Mouse (Mus musculus) forebrain, postnatal 0 days (tissue): ENCODE data around the gene Abca3. TPM values are rescaled to one million over a fixed set of nuclear protein-coding genes. Genes with fewer than 3 reads are reported as not detected.

Experiments used
- ATAC-seq: fragments of 200-750 bp; cut with Nextera tagmentation; 2 replicates; pipeline ENCODE4 v1.8.0; 2017; ENCODE audit warnings: mild to moderate bottlenecking, moderate library complexity
- DNase-seq: peaks from one replicate; pipeline ENCODE4 v3.0.0-alpha.2; 2015
- H3K27ac ChIP-seq: fragments of 300-500 bp; sonication (generic); 2 replicates; pipeline ENCODE4 v1.5.1; 2014; ENCODE audit warnings: low read depth, mild to moderate bottlenecking, antibody characterized with exemption, low read length, moderate library complexity, mixed read lengths
- H3K27me3 ChIP-seq: fragments of 300-500 bp; sonication (generic); 2 replicates; pipeline ENCODE4 v1.6.1; 2014; ENCODE audit warnings: mild to moderate bottlenecking, low read length, mixed read lengths; ENCODE audit not compliant: insufficient read depth
- H3K36me3 ChIP-seq: fragments of 300-500 bp; sonication (generic); 2 replicates; pipeline ENCODE4 v1.6.1; 2014; ENCODE audit warnings: mild to moderate bottlenecking, moderate library complexity; ENCODE audit not compliant: insufficient read depth
- H3K4me1 ChIP-seq: fragments of 300-500 bp; sonication (generic); 2 replicates; pipeline ENCODE4 v1.6.1; 2014; ENCODE audit warnings: antibody characterized with exemption; ENCODE audit not compliant: insufficient read depth
- H3K4me2 ChIP-seq: fragments of 300-500 bp; sonication (generic); 2 replicates; pipeline ENCODE4 v1.6.1; 2014; ENCODE audit warnings: low read depth, mild to moderate bottlenecking, moderate library complexity
- H3K4me3 ChIP-seq: fragments of 300-500 bp; sonication (generic); 2 replicates; pipeline ENCODE4 v1.5.1; 2014; ENCODE audit warnings: low read depth, low read length, mixed read lengths
- H3K9ac ChIP-seq: fragments of 300-500 bp; sonication (generic); 2 replicates; pipeline ENCODE4 v1.6.1; 2014; ENCODE audit warnings: mild to moderate bottlenecking
- H3K9me3 ChIP-seq: fragments of 300-500 bp; sonication (generic); 2 replicates; pipeline ENCODE4 v1.6.1; 2016; ENCODE audit warnings: low read length
- CTCF ChIP-seq: sonication (generic); IDR thresholded peaks from 2 replicates; pipeline ENCODE4 v1.5.1; 2016; ENCODE audit warnings: antibody characterized with exemption, control low read depth, low read depth
- WGBS: fragments of 180-500 bp; shearing (Covaris S2); extraction: QIAGEN DNeasy Blood & Tissue Kit; methylation state at CpG from one replicate; pipeline ENCODE4 v1.1.7; 2014; 5-methylcytosine and 5-hydroxymethylcytosine counted together
- polyA plus RNA-seq: library from polyadenylated mRNA; unstranded; fragments of >200 nt; fragmentation: Nextera tagmentation; extraction: Ambion mirVana; gene quantifications from 2 replicates; pipeline ENCODE4 v1.2.1, GENCODE M21; 2015
- total RNA-seq: library from RNA; depleted of rRNA; stranded (reverse); fragments of >200 nt; gene quantifications from 2 replicates; pipeline ENCODE4 v1.2.3, GENCODE M21; 2014

Abca3 gene
- total and polyA plus RNA-seq, 2 experiments from 2014 or later = 22.9 to 71.2 TPM

DNA sequence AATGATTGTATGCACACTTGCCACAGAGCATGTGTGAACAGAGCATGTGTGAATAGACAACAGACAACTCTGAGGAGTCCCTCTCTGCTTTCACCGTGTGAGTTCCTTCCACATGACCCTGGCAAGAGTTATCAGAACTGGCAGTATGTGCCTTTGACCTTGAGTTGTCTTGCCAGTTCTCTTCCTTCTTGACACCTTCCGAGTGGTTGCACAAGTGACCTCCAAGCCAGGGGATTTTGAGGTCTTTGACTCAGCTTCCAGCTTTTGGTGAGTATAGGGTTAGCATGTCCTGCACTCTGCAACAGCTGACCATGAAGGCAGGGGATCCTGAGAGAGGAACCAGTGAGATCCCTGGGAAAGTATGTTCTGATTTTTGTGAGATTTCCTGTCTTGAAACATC is 26.7 kb downstream of the Abca3 start:
- ATAC-seq (no peak), DNase-seq (no peak)
- Histone ChIP-seq H3K4me1 (no peaks in the 10 kb centered on the region), H3K27me3 (no peaks in the 10 kb centered on the region), H3K9me3 (no peaks in the 10 kb centered on the region), H3K9ac (no peak overlapping the region), H3K4me2 (no peak overlapping the region), H3K4me3 (no peak overlapping the region), H3K36me3 (peaks cover 84% of the 10 kb centered on the region), H3K27ac (no peak overlapping the region)
- no peak for TF ChIP-seq CTCF
- 97% methylated on average over 2 of the region's 2 CpGs for WGBS

DNA sequence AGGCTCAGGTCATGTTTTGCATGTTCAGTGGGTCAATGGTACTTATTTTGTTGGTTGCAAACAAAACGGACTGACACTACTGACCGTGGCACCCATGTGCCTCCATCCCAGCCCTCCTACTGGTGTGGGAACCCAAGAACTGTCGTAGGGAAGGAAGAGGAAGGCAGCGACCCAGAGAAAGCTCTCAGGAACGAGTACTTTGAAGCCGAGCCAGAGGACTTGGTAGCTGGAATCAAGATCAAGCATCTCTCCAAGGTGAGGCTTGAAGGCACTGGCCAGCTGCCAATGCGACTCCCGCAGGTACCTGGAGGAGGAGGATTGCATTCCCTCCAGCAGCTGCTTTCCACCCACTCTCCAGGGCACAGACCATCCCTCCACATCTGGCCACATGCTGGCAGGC is 32.0 kb downstream of the Abca3 start:
- peaks cover 86% of the 10 kb centered on the region for H3K36me3 ChIP-seq
- no peak overlapping the region for H3K9ac ChIP-seq
- no peaks in the 10 kb centered on the region for H3K27me3 ChIP-seq
- H3K9me3 ChIP-seq = no peaks in the 10 kb centered on the region
- H3K27ac ChIP-seq = no peak overlapping the region
- TF ChIP-seq CTCF = no peak
- ATAC-seq (no peak), DNase-seq (no peak)
- no peak overlapping the region for H3K4me2 ChIP-seq
- WGBS = 88% methylated on average over 8 of the region's 8 CpGs
- no peak overlapping the region for H3K4me3 ChIP-seq
- H3K4me1 ChIP-seq = no peaks in the 10 kb centered on the region

DNA sequence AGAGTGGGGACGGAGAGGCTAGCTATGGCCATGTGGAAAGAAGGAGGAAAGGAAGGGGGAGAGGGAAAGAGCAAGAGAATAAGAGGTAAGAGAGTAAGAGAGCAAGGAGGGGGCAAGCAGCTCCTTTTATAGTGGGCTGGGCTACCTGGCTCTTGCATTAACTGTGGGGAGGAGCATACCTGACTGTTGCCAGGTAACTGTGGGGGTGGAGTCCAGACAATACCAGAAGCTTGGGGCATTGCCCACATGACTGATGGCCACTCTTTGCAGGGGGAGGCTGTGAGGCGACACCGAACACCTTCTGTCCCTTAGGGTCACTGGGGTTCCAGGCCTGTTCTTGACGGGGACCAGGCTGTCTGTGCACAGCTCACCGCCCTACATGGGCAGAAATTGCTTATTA is 37.0 kb downstream of the Abca3 start:
- no peak overlapping the region for H3K27ac ChIP-seq
- TF ChIP-seq CTCF = no peak
- no peak overlapping the region for H3K9ac ChIP-seq
- no peak overlapping the region for H3K4me2 ChIP-seq
- no peak for DNase-seq
- no peaks in the 10 kb centered on the region for H3K27me3 ChIP-seq
- H3K4me1 ChIP-seq = no peaks in the 10 kb centered on the region
- ATAC-seq = no peak
- 89% methylated on average over 5 of the region's 5 CpGs for WGBS
- H3K9me3 ChIP-seq = no peaks in the 10 kb centered on the region
- H3K4me3 ChIP-seq = no peak overlapping the region
- peaks cover 84% of the 10 kb centered on the region for H3K36me3 ChIP-seq

DNA sequence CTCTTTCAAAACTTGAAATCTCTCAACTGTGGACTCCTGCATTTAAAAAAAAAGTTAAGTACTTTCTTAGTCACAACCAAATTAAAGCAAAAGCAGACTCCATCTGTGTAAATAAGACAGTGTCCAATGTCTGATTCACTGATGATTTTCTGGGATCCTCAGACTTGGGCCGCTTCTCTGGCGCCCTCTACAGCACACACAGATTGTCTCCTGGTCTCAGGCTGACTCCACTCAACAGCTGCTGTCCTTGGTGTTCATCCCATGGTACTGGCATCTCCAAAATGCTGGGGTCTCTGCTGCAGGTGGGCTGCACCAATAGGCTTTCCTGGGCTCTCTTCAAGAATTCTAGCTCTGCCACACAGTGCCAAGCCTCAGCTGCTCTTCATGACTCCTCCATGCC is 38.1 kb downstream of the Abca3 start:
- Histone ChIP-seq H3K9me3 (no peaks in the 10 kb centered on the region), H3K27ac (no peak overlapping the region), H3K4me1 (no peaks in the 10 kb centered on the region), H3K36me3 (peaks cover 77% of the 10 kb centered on the region), H3K9ac (no peak overlapping the region), H3K27me3 (no peaks in the 10 kb centered on the region), H3K4me3 (no peak overlapping the region), H3K4me2 (no peak overlapping the region)
- ATAC-seq = peak; percentile 43; the same call in 1 of the 2 replicates
- peak; percentile 75 for TF ChIP-seq CTCF
- WGBS = 5% methylated on average over 2 of the region's 2 CpGs
- peak; percentile 53 for DNase-seq

DNA sequence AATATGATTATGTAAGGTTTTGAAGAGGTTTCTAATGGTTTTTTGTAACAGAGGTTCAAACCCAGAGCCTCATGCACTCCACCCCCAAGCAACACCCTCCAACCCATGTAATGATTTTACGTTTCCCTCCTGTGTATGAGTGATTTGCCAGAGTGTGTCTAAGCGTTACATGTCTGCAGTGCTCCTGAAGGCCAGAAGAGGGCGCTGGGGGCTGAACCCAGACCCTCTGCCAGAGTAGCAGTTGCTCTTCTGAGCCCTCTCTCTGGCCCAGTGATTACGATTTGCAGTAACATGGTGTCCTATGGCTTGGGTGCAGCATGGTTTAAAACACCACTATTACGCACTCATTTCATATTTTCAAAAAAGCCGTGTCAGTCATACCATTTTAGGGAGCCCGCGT is 39.4 kb downstream of the Abca3 start:
- Histone ChIP-seq H3K4me3 (no peak overlapping the region), H3K9me3 (no peaks in the 10 kb centered on the region), H3K27ac (no peak overlapping the region), H3K27me3 (no peaks in the 10 kb centered on the region), H3K36me3 (peaks cover 72% of the 10 kb centered on the region), H3K9ac (no peak overlapping the region), H3K4me2 (no peak overlapping the region), H3K4me1 (no peaks in the 10 kb centered on the region)
- 70% methylated on average over 8 of the region's 8 CpGs for WGBS
- no peak for ATAC-seq
- DNase-seq = no peak
- peak; percentile 56 for TF ChIP-seq CTCF

DNA sequence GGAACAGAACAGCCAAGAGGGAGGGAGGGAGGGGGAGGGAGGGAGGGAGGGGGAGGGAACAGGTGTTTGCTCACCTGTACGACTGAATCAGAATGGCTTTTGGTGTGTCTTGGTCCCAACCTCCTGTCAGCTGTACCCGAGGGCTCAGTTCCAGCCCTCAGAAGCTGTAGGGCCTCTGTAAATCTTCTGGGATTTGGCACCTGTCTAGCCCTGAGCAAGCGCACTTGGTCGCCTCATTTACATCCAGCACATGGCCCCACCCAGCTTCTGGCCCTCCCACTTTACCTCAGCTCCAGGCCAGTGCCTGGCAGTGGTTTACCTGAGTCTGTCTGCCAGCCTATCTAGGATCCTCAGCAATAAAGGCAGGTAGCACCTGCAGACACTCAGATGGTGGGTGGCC is 41.8 kb downstream of the Abca3 start:
- H3K9me3 ChIP-seq = no peaks in the 10 kb centered on the region
- H3K36me3 ChIP-seq = peaks cover 72% of the 10 kb centered on the region
- ATAC-seq (no peak), DNase-seq (no peak)
- H3K4me2 ChIP-seq = no peak overlapping the region
- no peak overlapping the region for H3K27ac ChIP-seq
- no peak overlapping the region for H3K4me3 ChIP-seq
- H3K4me1 ChIP-seq = no peaks in the 10 kb centered on the region
- 40% methylated on average over 4 of the region's 4 CpGs for WGBS
- no peaks in the 10 kb centered on the region for H3K27me3 ChIP-seq
- no peak overlapping the region for H3K9ac ChIP-seq
- no peak for TF ChIP-seq CTCF

DNA sequence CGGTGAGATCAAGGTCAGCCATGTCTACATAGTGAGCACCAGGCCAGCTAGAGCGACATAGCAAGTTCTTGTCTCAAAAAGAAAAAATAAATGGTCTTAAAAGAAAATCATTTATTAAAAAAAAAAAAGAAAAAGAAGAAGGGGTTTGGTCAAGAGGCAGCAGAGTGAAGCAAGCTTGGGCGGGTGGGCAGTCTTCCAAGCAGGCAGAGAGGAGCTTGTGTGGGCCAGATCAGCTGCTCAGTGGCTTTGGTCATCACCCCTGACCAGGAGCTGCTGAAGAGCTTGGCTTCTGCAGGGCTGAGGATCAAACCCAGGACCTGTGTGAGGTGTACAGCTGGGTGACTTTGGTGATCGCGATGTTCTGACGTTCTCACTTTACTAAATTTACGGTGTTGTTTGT is 42.7 kb downstream of the Abca3 start:
- no peak for DNase-seq
- WGBS = 91% methylated on average over 7 of the region's 7 CpGs
- H3K9me3 ChIP-seq = no peaks in the 10 kb centered on the region
- no peak overlapping the region for H3K9ac ChIP-seq
- H3K4me3 ChIP-seq = no peak overlapping the region
- no peak overlapping the region for H3K4me2 ChIP-seq
- peaks cover 72% of the 10 kb centered on the region for H3K36me3 ChIP-seq
- no peaks in the 10 kb centered on the region for H3K27me3 ChIP-seq
- TF ChIP-seq CTCF = no peak
- ATAC-seq = no peak
- H3K4me1 ChIP-seq = no peaks in the 10 kb centered on the region
- H3K27ac ChIP-seq = no peak overlapping the region

DNA sequence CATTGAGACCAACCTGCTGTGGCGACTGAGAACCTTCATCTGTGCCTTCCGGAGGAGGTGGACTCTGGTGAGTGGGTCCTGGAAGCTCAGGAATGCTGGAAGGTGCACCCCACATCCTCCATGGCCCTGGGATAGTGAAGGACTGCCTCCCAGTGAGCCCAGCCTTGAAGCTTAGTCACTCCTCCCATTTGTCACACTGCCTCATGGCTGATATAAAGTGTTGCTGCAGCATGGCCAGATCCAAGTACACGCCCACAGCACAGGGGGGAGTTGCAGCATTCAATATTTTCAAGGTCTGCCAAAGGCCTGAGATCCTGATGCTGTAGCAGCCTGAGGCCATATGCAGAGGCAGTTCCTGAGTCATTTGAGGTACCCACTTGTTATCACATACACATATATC is 50.6 kb downstream of the Abca3 start:
- 85% methylated on average over 3 of the region's 3 CpGs for WGBS
- Histone ChIP-seq H3K4me1 (no peaks in the 10 kb centered on the region), H3K27ac (no peak overlapping the region), H3K4me2 (no peak overlapping the region), H3K4me3 (no peak overlapping the region), H3K36me3 (peaks cover 87% of the 10 kb centered on the region), H3K9me3 (no peaks in the 10 kb centered on the region), H3K9ac (no peak overlapping the region), H3K27me3 (no peaks in the 10 kb centered on the region)
- ATAC-seq (no peak), DNase-seq (no peak)
- no peak for TF ChIP-seq CTCF
